Mouse (Mus musculus) C2C12 (cell line): ENCODE data around the gene Pou3f3.

Experiments
- CTCF ChIP-seq: IDR thresholded peaks from one replicate; pipeline ENCODE4 v1.5.1; 2011; ENCODE audit not compliant: control insufficient read depth, insufficient read depth, insufficient read length
- MYOD1 ChIP-seq: IDR thresholded peaks from one replicate; pipeline ENCODE4 v1.6.1; 2011; ENCODE audit warnings: low read depth; ENCODE audit not compliant: control insufficient read depth, insufficient read length
- USF1 ChIP-seq: IDR thresholded peaks from one replicate; pipeline ENCODE4 v1.6.1; 2011; ENCODE audit warnings: low read depth, mild to moderate bottlenecking, control low read depth, moderate library complexity

- TF ChIP-seq MYOD1 (no peak), CTCF (no peak), USF1 (no peak)
Measured at GRCm38 (mm10) chr1:42687756-42688540, 7.6 kb upstream of the Pou3f3 start.
